Mouse (Mus musculus) thymus, adult 2 months (tissue): ENCODE results near the gene Rad9a. TPM values are rescaled to one million over a fixed set of nuclear protein-coding genes. Genes with fewer than 3 reads are reported as not detected.
A peak's percentile ranks its signal among the peaks of the same experiment; 100 is the strongest.

ENCODE experiments used
- DNase-seq: peaks from one replicate; pipeline ENCODE4 v3.0.0; 2021
- H3K27ac ChIP-seq: fragments of 200-500 bp; 2 replicates; pipeline ENCODE4 v1.5.1; 2012; ENCODE audit warnings: low read length, control low read depth; ENCODE audit not compliant: control insufficient read depth, insufficient read depth
- H3K27me3 ChIP-seq: fragments of 200-500 bp; 2 replicates; pipeline ENCODE4 v1.6.1; 2012; ENCODE audit warnings: mild to moderate bottlenecking, low read length, moderate library complexity, mixed read lengths; ENCODE audit not compliant: control insufficient read depth, insufficient read depth
- H3K36me3 ChIP-seq: fragments of 200-500 bp; 2 replicates; pipeline ENCODE4 v1.6.1; 2012; ENCODE audit warnings: mild to moderate bottlenecking, low read length, moderate library complexity; ENCODE audit not compliant: control insufficient read depth, insufficient read depth
- H3K4me1 ChIP-seq: fragments of 200-500 bp; replicated peaks from 2 replicates; pipeline ENCODE4 v1.6.1; 2012; ENCODE audit warnings: low read length; ENCODE audit not compliant: control insufficient read depth, insufficient read depth
- H3K4me3 ChIP-seq: fragments of 200-500 bp; 2 replicates; pipeline ENCODE4 v1.5.1; 2012; ENCODE audit warnings: mild to moderate bottlenecking, low read length, control low read depth, moderate library complexity; ENCODE audit not compliant: control insufficient read depth, insufficient read depth
- CTCF ChIP-seq: fragments of 200-500 bp; IDR thresholded peaks from 2 replicates; pipeline ENCODE4 v1.5.1; 2012; ENCODE audit warnings: mild to moderate bottlenecking, control low read depth, low read length, moderate library complexity, borderline replicate concordance; ENCODE audit not compliant: control insufficient read depth, poor library complexity, insufficient read depth; ENCODE audit errors: extremely low read depth
- POLR2A ChIP-seq: fragments of 200-500 bp; IDR thresholded peaks from 2 replicates; pipeline ENCODE4 v1.6.1; 2012; ENCODE audit warnings: mild to moderate bottlenecking, low read length, control low read depth, moderate library complexity; ENCODE audit not compliant: control insufficient read depth, poor library complexity, insufficient read depth; ENCODE audit errors: extremely low read depth
- WGBS: fragments of 180-500 bp; shearing (Covaris S2); methylation state at CpG from one replicate; pipeline ENCODE4 v1.1.7; 2018; 5-methylcytosine and 5-hydroxymethylcytosine counted together
- polyA plus RNA-seq: library from polyadenylated mRNA; depleted of rRNA; stranded (reverse); fragments of >200 nt; gene quantifications from 2 replicates; pipeline ENCODE4 v1.2.3, GENCODE M21; 2012

Rad9a gene
- polyA plus RNA-seq, 1 experiment: 143 TPM

DNA sequence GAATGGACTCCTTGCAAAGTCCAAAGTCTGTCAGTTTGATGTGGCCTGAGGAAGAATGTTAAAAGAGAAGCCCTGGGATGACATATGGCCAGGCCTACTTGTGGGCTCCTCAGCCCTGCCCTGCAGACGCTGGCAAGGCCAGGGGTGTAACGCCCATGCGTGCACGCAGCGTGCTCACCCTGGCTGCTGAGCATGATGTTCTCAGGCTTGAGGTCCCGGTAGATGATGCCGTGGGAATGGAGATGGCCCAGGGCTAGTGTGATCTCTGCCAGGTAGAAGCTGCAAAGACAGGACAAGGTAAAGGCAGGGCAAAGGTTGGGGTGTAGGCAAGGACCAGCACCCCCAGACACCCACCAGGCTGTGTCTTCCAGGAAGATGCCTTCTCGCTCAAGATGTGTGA lies 42.4 kb downstream of the Rad9a start:
- WGBS: 93% methylated on average over 8 of the region's 8 CpGs
- DNase-seq: no peak

DNA sequence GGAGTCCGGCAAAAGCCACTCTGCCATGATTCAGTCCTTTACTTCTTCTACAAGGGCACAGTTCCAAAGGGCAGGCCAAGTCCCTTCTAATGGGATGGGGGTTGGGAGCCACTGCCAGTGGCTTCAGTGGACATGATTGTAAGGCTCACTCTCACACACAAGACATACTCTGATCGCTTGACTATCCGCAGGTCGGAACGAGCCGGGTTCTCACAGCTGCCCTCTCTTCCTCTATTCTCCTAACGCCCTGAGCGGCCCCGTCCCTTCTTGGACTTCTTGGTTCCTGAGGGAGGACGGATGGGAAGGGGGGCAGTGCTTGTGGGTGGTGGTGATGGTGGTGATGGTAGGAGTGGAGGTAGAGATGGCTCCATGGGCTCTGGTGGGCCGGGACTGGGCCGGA lies 44.7 kb downstream of the Rad9a start:
- Histone ChIP-seq H3K4me3 (no peak overlapping the region), H3K27ac (no peak overlapping the region; the same call in 1 of the 2 replicates), H3K27me3 (no peaks in the 10 kb centered on the region), H3K4me1 (peaks cover 36% of the 10 kb centered on the region), H3K36me3 (peaks cover 12% of the 10 kb centered on the region)
- DNase-seq: no peak
- TF ChIP-seq CTCF (no peak), POLR2A (no peak)
- WGBS: 93% methylated on average over 12 of the region's 12 CpGs

More for the DNA sequence above, 42.4 kb downstream of the Rad9a start:
- Histone ChIP-seq H3K4me3 (no peak overlapping the region), H3K27ac (no peak overlapping the region), H3K27me3 (no peaks in the 10 kb centered on the region), H3K36me3 (peaks cover 7% of the 10 kb centered on the region), H3K4me1 (peaks cover 28% of the 10 kb centered on the region)
- no peak for TF ChIP-seq POLR2A
- no peak for TF ChIP-seq CTCF

DNA sequence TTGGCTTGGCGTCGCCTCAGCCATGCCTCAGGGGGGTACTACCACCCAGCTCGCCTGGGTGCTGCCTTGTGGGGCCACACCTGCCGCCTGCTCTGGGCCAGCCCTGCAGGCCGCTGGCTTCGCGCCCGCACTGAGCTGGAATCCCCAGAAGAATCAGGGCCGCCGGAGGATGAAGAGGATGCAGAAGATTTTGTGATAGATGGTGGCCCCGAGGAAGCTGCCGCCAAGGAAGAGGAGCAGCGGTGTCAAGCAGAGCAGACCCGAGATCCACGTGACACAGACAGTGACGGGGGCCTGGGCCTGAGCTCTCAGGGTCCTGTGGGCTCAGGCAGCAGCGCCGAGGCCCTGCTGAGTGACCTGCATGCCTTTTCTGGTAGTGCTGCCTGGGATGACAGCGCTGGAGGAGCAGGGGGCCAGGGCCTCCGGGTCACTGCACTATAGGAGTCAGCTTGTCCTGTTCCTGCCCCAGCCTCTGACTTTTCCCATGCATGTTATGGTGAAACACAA lies 45.3 kb downstream of the Rad9a start:
- Histone ChIP-seq H3K4me1 (peaks cover 36% of the 10 kb centered on the region), H3K27ac (peak overlapping the region; percentile 97), H3K27me3 (no peaks in the 10 kb centered on the region), H3K4me3 (peak overlapping the region; percentile 80), H3K36me3 (peaks cover 12% of the 10 kb centered on the region)
- WGBS: 20% methylated on average over 20 of the region's 20 CpGs
- no peak for TF ChIP-seq POLR2A
- TF ChIP-seq CTCF: no peak
- no peak for DNase-seq

DNA sequence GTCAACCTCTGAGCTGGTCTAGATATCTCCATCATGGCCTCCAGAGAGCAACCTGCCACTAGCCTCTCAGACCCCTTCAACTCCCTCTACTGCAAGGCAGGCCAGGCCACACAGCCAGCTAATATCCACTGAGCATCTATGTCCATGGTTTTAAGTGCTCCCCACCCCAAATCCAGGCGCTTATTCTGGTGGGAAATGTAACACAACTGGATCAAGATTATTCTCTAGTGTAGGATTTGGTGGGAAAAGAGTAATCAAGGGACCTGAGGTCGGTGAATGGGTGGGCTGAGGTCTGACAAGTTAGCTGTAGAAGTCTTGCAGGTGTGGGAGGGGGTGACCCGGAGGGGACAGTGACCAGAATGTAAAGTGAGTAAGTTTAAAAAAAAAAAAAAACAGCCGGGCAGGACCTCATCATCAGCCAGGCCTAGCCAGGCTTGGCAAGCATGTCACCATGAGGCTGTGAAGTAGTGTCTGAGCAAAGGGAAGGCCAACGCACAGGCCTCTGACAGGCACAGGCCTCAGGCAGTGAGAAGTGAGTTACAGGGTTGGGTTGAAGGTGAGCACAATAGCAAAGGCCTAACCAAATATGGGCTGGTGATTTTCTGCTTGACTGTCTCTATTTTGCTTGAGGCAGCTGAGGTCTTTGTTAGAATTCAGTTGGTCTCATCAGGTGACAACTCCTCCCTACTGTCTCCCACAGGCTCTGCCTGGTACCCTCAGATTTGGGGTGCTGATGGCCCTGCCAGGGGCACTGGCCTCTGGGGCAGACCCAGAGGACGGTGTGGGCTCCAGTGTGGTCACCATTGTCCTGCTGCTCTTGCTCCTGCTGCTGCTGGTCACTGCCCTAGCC lies 46.0 kb downstream of the Rad9a start:
- H3K27ac ChIP-seq: peak overlapping the region; percentile 97
- WGBS: 8% methylated on average over 6 of the region's 6 CpGs

DNA sequence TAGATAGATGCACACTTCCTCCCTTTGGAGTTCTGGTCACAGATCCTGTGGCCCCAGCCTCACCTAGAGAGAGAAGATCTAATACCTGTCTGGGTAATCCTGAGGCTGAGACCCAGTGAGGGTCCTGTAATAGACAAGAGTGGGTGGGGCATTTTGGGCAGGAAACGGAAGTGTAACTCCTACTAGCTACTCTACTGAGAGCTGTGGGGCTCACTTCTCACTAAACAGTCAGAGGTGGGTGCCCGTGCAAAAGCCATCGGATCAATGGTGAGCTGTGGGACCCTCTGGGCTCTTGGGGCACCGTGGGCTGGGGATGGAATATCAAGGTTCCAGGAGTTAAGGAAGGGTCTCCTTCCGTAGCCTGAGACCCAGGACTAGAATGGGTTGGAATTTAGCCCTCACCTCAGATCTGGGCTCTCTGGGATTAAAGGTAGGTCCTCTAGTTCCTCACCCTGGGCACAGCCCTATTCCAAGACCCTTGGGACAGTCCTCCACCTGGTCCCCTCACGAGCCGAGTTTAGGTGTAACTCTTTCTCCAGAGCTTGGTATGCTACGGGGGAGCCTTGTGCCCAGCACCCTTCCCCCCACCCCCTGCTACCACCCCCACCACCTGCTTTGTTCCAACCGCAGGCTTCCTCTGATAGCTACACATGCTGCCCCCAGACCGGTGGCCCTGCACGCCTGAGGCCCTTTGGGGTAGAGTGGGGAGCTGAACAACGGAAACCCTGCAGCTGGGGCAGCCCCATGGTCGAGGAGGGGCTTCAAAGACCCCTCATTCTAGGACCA lies 46.8 kb downstream of the Rad9a start:
- no peak for TF ChIP-seq CTCF
- peak; percentile 82 for TF ChIP-seq POLR2A
- Histone ChIP-seq H3K4me1 (peaks cover 41% of the 10 kb centered on the region), H3K36me3 (peaks cover 18% of the 10 kb centered on the region), H3K27me3 (no peaks in the 10 kb centered on the region), H3K27ac (peak overlapping the region; percentile 97), H3K4me3 (peak overlapping the region; percentile 80)
- DNase-seq: peak; percentile 85
- 2% methylated on average over 13 of the region's 13 CpGs for WGBS

More for the DNA sequence above, 46.0 kb downstream of the Rad9a start:
- Histone ChIP-seq H3K4me1 (peaks cover 36% of the 10 kb centered on the region), H3K27me3 (no peaks in the 10 kb centered on the region), H3K36me3 (peaks cover 17% of the 10 kb centered on the region), H3K4me3 (peak overlapping the region; percentile 80)
- no peak for DNase-seq
- TF ChIP-seq CTCF: no peak
- TF ChIP-seq POLR2A: no peak

DNA sequence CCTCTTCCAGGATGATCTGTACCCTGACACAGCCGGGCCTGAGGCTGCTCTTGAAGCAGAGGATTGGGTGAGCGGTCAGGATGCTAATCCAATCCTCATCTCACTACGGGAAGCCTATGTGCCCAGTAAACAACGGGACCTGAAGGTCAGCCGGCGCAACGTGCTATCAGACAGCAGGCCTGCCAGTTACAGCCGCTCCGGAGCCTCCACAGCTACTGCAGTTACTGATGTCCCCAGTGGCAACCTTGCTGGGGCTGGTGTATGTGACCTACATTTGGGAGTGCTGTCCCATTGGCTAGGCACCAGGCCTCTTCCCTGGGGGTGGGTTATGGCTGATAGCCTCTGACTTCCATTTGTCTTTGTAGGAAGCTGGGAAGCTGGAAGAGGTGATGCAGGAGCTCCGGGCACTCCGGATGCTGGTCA lies 48.2 kb downstream of the Rad9a start, which contains the start of gene Ptprcap:
Gene Ptprcap, plus strand, starts transcription at position 373 of the 423 bp plus-strand sequence.
- H3K4me1 ChIP-seq: peaks cover 49% of the 10 kb centered on the region
- peak within 1 kb of the TSS; percentile 80 for H3K4me3 ChIP-seq
- no peaks in the 10 kb centered on the region for H3K27me3 ChIP-seq
- peak within 1 kb of the TSS; percentile 97 for H3K27ac ChIP-seq
- TF ChIP-seq POLR2A (no peak), CTCF (no peak)
- WGBS: 97% methylated on average over 11 of the region's 11 CpGs
- peaks cover 18% of the 10 kb centered on the region for H3K36me3 ChIP-seq
- no peak for DNase-seq
